Mouse (Mus musculus): ENCODE results near the gene Serpina3a.
"Not testable (repeated sequence)": the region's sequence is repeated elsewhere in the genome, so short reads cannot be mapped to it uniquely, and the experiment has no call there.

Gene Serpina3a

DNA sequence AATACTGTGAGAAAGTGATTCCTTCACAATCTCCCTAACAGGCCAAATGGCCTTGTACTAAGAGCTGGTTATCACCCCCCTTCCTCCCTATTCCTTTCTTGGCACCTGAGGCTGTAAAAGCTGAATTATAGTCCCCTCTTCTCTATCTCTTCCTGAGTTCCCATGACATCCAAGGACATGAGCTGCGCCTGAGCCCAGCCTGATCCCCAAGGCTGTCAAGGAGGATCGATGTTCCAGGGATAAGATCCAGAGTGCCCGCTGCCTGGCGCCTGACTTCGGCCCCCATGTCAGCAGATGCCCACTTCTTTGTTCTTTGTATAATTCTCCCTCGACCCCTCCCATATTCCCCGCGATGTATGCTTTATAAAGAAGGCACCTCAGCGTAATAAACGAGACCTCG lies at the start of gene Serpina3a:
Gene Serpina3a (plus strand): TSS at position 392 of the 400 bp plus-strand sequence.
- not testable (repeated sequence) for DNase-seq (ENCODE audit: low read depth, low spot score)

DNA sequence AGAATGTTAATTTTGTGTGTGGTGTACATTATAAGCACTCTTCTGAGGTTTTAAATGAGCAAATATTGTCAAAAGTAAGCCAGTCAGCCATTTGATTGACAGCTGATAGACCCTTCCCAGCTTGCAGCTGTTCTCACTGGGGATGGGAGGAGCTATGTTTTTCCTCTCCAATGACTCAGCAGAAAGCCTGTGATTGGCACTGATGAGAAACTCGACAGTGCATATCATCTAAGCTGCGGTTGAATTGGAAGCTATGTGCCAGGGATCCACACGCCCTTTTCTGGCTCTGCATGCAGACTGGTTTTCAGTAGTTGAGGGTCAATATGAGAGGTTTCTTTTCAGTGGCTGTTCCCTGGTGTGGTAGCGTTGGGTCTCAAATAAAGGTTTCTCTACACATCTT lies 48.0 kb upstream of the Serpina3a start:
- DNase-seq (ENCODE audit: low read depth, low spot score): peak; percentile 55

DNA sequence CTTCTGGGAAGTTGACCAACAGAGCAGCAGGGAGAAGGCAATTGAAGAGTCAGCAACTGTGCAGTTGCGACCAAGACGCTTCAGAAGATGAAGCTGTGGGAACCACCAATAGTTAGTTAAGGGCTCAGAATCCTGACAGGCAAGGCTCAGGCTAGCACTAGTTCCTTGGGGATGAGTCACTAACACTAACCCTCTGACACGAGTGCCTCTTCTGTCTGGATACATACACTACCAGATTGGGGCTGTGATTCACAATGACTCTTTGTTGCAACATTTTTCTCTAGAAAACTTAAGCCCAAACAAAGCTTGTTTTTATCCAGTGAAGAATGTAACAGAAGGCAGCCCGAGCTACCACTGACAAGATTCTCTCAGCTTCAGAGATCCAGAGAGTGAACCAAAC lies 47.5 kb upstream of the Serpina3a start:
- peak; percentile 61 for DNase-seq (ENCODE audit: low read depth, low spot score)

DNA sequence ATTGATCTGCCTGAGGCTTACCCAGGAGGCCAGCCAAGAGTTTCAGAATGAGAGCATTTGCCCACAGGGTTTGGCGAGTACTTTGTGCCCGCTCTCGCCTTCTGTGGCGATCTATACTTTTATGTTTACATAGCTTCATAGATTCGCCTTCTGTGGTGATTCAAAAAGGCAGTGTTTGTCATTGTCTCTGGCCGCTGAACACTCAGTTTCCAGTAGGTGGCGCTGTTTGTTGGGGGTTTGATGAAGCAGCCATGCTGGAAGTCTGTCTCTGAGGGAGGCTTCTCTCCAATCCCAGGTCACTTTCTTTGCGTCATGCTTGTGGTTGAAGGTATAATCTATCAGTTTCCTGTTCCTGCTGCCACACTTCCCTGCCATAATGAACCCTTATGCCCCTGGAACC lies 46.3 kb upstream of the Serpina3a start:
- DNase-seq (ENCODE audit: low read depth, low spot score): peak; percentile 76

DNA sequence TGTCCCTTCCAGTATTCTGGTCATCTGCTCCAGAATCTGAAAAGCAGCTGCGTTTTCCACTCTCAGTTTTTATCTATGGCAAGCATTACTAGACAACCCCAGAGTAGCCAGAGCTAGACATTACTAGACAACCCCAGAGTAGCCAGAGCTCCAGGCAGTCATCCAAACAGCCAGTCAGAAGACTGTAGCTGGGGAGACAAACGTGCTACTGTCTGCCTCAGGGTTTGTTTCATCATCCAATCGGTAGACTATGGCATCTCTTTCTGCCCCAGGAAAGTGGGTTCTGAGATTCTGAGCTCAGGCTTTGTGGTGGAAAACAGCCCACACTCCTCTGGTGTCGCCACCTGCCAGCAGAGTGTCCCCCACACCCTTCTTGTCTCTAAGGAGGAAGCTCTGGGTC lies 45.0 kb upstream of the Serpina3a start:
- peak; percentile 94 for DNase-seq (ENCODE audit: low read depth, low spot score)

DNA sequence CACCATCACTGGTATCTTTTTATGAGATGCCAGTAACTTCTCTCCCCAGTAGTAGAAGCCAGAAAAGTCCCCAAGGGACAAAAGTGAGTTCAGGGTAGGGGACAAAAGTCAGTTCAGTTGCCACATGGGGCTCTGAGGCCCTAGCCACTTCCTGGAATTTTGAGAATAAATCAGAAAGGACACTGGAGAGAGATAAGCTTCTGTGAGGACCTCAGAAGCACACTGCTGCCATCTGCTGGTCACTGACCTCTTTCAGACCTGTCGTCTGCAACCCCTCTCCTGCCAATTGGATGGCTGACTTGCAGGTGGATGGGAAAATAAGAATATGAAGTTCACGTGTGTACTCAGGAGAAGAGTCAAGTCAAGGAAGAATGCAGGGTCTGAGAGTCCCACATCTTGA lies 42.9 kb upstream of the Serpina3a start:
- DNase-seq (ENCODE audit: low read depth, low spot score): peak; percentile 94

DNA sequence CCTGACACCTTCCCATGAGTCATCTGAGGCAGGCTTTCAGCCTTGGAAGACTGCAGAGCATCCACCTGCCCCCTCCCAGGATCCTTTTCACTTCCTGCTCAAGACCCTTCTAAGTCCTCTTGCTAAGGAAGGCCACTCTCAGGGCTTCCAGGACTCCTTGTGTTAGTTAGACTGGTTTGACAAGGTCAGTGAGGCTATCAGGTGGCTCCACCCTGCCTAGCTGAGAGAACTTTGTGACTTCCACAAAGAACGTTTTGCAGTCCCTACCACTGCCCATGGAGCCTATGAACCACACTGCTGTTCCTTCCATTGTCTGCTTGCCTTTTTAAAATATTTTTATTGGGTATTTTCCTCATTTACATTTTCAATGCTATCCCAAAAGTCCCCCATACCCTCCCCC lies 40.8 kb upstream of the Serpina3a start:
- DNase-seq (ENCODE audit: low read depth, low spot score): no peak

DNA sequence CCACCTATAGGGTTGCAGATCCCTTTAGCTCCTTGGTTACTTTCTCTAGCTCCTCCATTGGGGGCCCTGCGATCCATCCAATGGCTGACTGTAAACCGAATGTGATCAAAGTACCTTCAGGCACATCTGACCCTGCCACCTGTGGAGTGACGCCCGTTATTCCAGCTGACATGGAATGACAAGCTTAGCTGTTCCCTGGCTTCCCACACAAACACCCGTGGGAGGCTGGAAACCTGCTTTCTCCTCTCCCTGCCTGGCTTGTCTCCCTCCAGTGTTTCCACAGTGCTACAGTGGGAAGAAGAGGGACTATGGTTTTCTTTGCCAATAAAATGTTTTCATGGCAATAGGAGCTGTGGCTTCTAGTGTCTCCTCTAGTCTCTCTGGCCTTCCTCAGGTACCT lies 40.2 kb upstream of the Serpina3a start:
- DNase-seq (ENCODE audit: low read depth, low spot score): peak; percentile 59

DNA sequence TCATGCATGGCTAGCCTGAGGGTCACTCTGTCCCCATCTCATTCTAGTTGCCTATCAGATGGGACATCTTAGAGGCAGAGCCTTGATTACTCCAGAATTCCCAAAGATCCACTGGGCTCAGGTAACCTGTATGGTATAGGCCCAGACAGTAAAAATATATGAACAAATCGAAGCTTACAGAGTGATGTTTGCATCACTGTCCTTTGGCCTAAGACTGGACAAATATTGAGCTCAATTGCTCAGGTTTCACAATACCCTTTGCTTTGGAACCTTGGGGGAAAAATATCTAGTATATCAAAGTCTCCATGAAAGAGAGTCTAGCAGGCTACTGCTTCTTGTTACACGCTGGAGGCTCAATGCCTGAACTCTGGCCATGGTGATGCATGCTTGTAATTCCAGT lies 22.4 kb upstream of the Serpina3a start:
- no peak for DNase-seq (ENCODE audit: low read depth, low spot score)

DNA sequence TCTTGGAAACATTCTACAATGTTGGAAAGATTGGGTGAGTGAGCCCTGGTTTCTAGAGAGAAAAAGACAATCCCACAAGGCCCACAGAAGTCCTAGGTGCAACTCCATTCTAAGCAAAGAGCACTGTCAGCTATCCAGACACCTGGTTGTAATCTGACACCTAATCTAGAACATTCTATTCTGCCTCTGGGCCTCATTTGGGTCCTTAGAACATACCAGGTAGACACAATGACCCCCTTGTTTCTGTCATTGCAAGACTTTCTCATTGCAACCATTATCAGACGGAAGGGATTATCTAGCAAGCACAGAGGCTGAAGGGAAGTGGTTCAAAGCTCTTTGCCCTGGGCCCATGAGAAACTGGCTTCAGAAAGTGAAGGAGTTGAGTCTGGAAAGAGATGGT lies 21.2 kb upstream of the Serpina3a start:
- no peak for DNase-seq (ENCODE audit: low read depth, low spot score)

DNA sequence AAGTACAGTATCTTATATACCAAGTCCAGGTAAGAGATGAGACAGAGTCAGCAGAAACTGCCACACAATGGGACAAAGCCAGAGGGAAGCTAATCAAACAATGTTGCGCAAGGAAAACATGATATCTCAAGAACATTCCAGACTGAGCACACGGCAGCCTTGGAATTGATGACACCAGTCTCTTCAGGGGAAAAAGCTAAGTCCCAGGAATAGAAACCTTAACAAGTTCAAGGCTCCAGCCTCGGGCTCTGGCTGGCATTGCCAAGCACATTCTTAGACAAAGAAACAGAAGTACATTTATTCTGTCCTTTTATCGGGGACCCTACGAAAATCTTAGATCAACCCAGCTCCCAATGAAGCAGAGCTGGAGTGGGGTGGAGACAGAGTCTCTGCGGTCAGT lies 11.8 kb upstream of the Serpina3a start, which contains the start of gene Serpina5:
Gene Serpina5 (plus strand): TSS at position 346 of the 400 bp plus-strand sequence.
- DNase-seq (ENCODE audit: low read depth, low spot score): no peak

DNA sequence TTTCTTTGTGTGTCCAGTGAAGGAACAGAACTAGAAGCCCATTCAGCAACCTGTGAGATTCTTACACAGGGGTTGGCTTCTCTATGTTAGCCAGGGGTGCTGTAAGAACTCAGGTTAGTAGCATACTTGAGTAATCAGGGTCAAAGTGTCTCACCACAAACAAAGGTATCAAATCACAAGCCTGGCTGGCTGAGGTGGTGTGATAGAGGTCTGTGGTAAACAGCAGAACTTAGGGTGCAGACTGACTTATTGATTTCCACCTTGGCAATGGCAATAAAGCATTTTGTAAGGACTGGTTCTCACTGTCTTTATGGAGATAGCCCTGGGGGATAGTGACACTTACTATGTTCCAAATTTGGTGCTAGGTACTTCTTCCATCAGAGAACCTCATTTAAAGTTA lies 6.7 kb upstream of the Serpina3a start:
- no peak for DNase-seq (ENCODE audit: low read depth, low spot score)

DNA sequence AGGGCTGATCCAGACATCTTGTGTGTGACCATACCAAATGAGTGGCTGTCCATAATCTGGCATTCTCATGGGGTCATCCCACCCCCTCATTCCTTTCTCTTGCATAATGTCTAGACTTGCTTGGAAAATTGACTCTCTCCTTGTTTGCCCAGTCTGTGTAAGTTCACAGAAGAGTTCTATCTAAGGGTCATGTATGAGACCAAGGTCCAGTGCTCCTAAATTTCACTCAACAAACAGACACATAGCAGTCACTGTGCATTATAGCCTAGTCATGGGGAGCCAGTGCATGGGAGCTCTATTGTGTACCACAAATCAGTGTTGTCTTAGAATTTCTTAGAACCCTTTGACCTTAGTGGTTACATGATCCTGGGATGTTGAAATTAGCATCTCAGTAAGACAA lies 5.6 kb upstream of the Serpina3a start:
- DNase-seq (ENCODE audit: low read depth, low spot score): no peak

DNA sequence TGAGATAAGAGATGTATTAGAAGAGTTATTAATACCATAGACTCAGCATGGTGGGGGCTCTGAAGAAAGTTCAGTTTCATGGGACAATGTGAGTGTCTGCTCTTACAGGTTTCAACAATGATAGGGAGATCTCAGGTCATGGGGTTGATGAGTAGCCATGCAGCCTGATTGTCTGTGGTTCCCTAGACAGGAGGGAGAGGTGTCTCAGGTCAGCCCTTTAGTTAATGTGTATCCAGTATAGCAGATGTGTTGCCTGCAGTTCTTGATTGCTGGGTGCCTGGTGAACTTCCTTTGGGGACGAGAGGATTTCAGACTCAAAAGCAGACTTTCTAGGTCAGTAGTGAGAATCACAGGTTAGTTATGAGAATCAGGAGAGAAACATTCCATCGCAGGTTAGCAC lies 4.0 kb upstream of the Serpina3a start:
- no peak for DNase-seq (ENCODE audit: low read depth, low spot score)

DNA sequence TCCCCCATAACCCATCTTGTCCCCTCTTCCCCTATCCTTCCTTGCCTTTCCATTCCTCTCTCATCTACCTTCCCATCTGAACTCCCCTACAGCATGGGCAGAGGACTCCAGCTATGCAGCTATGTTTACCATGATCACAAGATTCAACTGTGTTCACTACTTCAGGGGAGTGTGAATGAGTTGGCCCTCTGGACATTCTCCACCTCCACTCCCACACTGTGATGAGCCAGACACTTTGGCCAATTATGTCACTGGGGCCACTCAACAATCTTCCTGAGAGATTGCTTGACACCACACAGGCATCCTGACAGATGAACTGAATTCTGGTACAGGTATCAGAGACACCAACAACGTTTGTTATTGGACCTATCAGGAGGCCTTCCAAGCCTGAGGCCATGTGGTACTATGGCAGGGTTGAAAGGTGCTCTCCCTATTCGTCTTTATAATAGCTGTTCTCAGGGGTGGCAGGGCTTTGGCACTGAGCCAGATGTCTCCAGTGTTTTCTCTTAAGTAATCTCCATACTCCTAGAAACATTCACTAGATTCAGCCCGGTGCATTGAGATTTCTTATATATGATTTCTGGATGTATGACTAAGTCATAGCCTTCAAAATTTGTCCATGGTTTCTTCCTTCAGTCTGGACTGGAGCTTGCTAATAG lies 2.5 kb downstream of the Serpina3a start:
- DNase-seq (ENCODE audit: low read depth, low spot score): no peak

DNA sequence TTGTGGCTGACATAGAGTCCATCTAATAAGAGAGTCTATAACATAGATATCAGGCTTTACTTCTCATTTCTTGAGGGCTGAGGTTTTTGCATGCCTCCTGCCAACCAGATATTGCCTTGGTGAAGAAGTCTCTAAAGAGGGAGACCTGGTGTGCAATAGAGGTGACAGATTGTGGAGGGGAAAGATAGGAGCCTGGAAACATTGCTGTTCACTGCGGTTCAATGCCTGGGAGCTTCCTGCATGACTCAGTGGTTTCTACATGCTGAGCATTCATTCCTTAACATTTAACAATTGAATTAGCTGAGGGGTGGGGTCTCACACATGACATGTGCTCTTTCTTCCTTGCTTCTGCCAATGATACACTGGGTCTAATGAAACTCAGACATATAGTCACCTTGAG lies 10.6 kb downstream of the Serpina3a start:
- DNase-seq (ENCODE audit: low read depth, low spot score): no peak

DNA sequence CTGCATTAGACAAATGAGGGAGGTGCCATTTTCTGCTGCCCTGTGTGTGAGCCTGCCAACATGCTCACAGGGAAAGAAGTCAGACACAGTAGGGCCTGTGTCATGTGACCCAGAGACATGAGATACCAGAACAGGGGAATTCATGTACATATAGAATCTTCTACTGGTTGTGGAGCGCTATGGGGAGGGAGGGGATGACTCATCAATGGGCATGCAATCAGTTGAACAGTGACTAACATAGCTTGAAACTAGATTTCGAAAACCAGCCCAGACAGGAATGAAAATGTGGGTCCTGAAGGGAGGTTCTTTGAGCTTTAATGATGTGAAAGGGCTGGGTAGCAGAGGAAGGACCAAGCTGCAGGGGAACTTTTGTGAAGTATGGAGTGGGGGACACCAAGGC lies 11.5 kb downstream of the Serpina3a start:
- peak; percentile 13 for DNase-seq (ENCODE audit: low read depth, low spot score)

DNA sequence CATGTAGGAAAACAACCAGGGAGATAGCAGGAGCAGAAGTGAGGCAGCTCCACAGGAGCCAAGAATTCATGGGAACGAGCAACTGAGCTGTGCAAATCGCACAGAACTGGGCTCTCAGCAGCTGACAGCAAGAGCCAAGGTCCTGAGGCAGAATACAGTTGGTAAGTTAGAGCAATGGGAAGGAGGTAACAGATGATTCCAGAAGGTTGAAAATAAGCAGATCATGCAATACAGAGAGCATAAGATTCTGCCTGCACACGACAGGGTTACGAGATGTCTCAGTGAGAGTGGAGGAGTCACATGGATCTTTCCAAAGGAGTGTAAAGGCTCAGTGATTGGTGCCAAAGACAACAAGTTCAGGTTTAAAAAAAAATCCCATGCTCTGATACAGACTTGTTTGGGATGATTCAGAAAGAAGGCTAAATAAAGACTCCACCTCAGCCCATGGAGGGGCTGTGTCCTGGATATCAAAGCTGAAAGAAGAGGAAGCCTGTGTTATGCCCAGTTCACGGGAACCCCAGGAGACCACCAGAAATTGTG lies 12.6 kb downstream of the Serpina3a start:
- DNase-seq (ENCODE audit: low read depth, low spot score): no peak

DNA sequence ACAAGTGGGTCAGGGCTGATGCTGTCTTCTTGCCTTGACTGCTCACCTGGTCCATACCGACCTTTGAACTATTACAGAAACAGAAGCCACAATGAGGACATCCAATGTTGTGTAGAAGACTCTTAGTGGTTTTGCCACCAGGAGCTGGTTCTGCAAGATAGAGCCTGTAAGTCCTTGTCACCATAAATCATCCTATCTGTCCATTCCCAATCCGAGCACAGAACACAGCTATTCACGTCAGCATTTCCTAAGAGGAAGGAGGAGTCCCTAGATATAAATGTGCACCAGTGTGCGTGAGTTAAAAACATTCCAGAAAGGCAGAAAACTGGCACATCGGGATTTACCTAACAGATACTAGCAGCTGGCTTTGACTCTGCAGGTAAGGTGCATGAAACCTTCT lies 15.2 kb downstream of the Serpina3a start, which contains the start of gene Serpina3b:
Gene Serpina3b (plus strand): TSS at position 301 of the 400 bp plus-strand sequence.
- DNase-seq (ENCODE audit: low read depth, low spot score): no peak

DNA sequence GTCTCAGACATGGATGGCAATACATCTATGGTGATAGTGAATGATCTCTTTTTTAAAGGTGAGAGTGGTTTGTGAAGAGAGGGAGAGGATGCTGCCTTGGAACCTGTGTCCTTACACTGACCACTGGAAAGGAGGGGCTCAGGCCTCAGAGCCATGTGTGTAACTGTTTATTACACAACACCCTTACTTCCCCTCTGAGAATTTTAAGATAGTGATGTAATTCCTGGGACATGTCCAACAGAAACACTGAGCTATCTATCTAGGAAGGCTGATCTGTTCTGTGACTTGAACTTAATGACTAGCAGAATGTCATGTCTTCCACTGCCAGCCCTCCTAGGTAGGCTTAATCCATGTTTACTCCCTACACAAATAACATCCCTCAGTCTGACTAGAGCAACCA lies 18.5 kb downstream of the Serpina3a start:
- no peak for DNase-seq (ENCODE audit: low read depth, low spot score)

DNA sequence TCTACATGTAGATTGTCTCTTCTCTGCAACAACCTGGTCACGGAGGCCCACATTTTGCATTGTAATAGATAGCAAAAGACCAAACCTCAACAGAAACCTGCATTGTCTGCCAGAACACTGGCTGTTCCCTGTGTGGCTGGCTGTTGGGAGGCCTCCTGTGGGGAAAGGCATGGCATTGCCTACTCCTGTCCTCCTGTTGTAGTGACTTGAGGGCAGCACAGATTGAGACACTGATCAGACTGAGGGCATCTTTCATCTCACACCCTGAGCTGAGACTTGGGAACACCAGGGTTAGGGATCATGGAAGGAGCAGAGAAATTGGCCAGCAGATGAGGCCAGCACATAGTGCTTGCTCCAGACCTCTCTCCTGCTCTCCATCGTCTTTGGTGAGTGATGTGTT lies 25.7 kb downstream of the Serpina3a start:
- no peak for DNase-seq (ENCODE audit: low read depth, low spot score)

DNA sequence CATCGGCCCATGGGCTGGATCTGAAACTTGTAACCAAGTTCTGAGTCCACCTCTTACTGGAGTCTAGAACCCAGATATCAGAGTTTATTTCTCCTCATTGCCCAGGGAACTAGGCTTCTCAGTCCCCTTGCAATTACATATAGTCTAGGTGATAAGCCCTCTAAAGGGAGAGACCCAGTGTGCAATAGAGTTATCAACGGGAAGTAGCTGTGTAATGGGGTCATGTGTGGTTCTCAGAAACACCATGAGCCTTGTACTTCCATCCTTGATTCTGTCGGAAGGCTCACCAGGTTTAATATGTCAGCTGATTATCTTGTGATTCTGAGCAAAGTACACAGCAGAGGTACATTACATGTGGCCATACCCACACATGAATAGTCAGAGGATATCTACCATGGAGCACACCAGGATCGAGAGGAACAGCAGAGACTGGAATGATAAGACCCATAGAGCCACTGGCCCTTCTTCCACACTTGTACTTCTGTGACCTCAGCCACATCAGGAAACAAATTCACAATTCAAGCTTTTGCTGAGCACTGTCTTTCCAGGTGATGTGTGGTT lies 28.1 kb downstream of the Serpina3a start:
- DNase-seq (ENCODE audit: low read depth, low spot score): no peak

DNA sequence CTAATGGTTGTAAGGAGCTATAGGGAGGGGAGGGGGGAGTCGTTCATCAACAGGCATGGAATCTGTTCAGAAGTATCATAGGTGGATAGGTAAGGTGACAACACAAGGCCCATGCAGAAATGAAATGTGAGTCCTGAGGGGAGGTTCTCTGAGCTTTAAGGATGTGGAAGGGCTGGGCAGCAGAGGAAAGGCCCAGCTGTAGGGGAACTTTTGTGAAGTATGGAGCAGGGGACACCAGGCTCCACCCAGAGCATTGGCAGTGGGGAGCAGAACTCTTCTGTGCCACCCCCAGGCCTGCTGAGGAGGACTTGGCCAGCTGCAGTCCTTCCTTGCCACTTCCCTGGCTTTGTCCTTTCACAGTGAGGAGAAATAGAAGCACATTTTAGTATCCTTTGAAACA lies 29.0 kb downstream of the Serpina3a start:
- no peak for DNase-seq (ENCODE audit: low read depth, low spot score)

All from brain, adult 2 months (tissue).